In genomic region chr13:55182173-55182894, GRCm38 (mm10) we compare ENCODE assay signal across 8 mouse cellular contexts. TPM values are rescaled to one million over a fixed set of nuclear protein-coding genes. Genes with fewer than 3 reads are reported as not detected.
DNase-seq lines count a peak whose midpoint lies in the region; ATAC-seq and TF ChIP-seq lines count a peak whose summit lies in the region.

No protein-coding gene starts in this region.

- no peaks in the 10 kb centered on the region for H3K27me3 ChIP-seq in hindbrain, embryonic 12.5 days
- H3K27me3 ChIP-seq in lung, embryonic 15.5 days: no peaks in the 10 kb centered on the region

- peak overlapping the region; percentile 23 for H3K4me3 ChIP-seq in hindbrain, embryonic 12.5 days
- H3K4me3 ChIP-seq in lung, embryonic 15.5 days: peak overlapping the region; percentile 42
- H3K4me3 ChIP-seq in olfactory bulb, adult 2 months (ENCODE audit: insufficient read depth, low read depth, low read length): peak overlapping the region; percentile 47

- no peaks in the 10 kb centered on the region for H3K36me3 ChIP-seq in hindbrain, embryonic 12.5 days
- H3K36me3 ChIP-seq in lung, embryonic 15.5 days: no peaks in the 10 kb centered on the region

- DNase-seq in cerebellum, postnatal 25 days: peak; percentile 71 to 72
- DNase-seq in frontal cortex, postnatal 25 days (ENCODE audit: low spot score in 2 of 2): peak; percentile 37 to 53
- peak; percentile 57 to 67 for DNase-seq in layer of hippocampus, postnatal 10 days (ENCODE audit: low spot score in 2 of 2)
- DNase-seq in thymus, postnatal 14 days: peak; percentile 21

- H3K9me3 ChIP-seq in hindbrain, embryonic 12.5 days (replicated peaks): no peaks in the 10 kb centered on the region
- no peaks in the 10 kb centered on the region for H3K9me3 ChIP-seq in lung, embryonic 15.5 days

- peak; percentile 31 for TF ChIP-seq CTCF in olfactory bulb, adult 2 months (IDR thresholded peaks at IDR 0.05; ENCODE audit: insufficient read depth, low read depth, low read length)

- 0 out of 2 replicates have a peak, but pooled peaks cover 5% of the 10 kb centered on the region for H3K4me1 ChIP-seq in hindbrain, embryonic 12.5 days
- peaks cover 6% of the 10 kb centered on the region for H3K4me1 ChIP-seq in lung, embryonic 15.5 days
- peaks cover 6% of the 10 kb centered on the region for H3K4me1 ChIP-seq in olfactory bulb, adult 2 months (ENCODE audit: control insufficient read depth, insufficient read depth, low read length)

- H3K9ac ChIP-seq in hindbrain, embryonic 12.5 days: peak overlapping the region; percentile 23; the same call in 1 of the 2 replicates
- H3K9ac ChIP-seq in lung, embryonic 15.5 days: peak overlapping the region; percentile 53

- H3K4me2 ChIP-seq in hindbrain, embryonic 12.5 days (replicated peaks): peak overlapping the region; percentile 47
- H3K4me2 ChIP-seq in lung, embryonic 15.5 days: peak overlapping the region; percentile 69

- peak overlapping the region; percentile 32 for H3K27ac ChIP-seq in hindbrain, embryonic 12.5 days
- H3K27ac ChIP-seq in lung, embryonic 15.5 days: peak overlapping the region; percentile 92
- H3K27ac ChIP-seq in olfactory bulb, adult 2 months (ENCODE audit: insufficient read depth, low read depth, low read length): peak overlapping the region; percentile 74

- ATAC-seq in activated CD4-positive, CD25-positive, alpha-beta regulatory T cell, adult 4 months: peak; percentile 28
- ATAC-seq in hindbrain, embryonic 12.5 days (ENCODE audit: low FRiP score): peak; percentile 74
- peak; percentile 90 for ATAC-seq in lung, embryonic 15.5 days (ENCODE audit: borderline replicate concordance, extremely low read depth, low FRiP score, low TSS enrichment)

- 4% methylated on average over 23 of the region's 23 CpGs for WGBS in hindbrain, embryonic 12.5 days
- WGBS in lung, embryonic 15.5 days: 3% methylated on average over 23 of the region's 23 CpGs
- WGBS in olfactory bulb, adult 2 months: 4% methylated on average over 23 of the region's 23 CpGs

- no peak for TF ChIP-seq POLR2A in olfactory bulb, adult 2 months (IDR thresholded peaks at IDR 0.05; ENCODE audit: insufficient read depth, low read depth, low read length)

RNA-seq across cellular contexts. Expression of gene Nsd1, which starts 27.2 kb away (rescaled TPM):
- polyA plus RNA-seq in activated CD4-positive, CD25-positive, alpha-beta regulatory T cell, adult 4 months (2017; shearing (Covaris generic)): 10 to 100 TPM; 53.0 to 53.8 TPM
- 78.7 and 81.6 TPM in 2 replicates for polyA plus RNA-seq in hindbrain, embryonic 12.5 days (2016; fragmentation: Nextera tagmentation; extraction: Ambion mirVana)
- 100 to 1,000 TPM; 153 to 156 TPM for total RNA-seq in layer of hippocampus, postnatal 10 days (2021)
- 61.0 and 61.7 TPM in 2 replicates for polyA plus RNA-seq in lung, embryonic 15.5 days (2015; fragmentation: Nextera tagmentation; extraction: Ambion mirVana)
- 49.7 and 82.3 TPM in 2 replicates for polyA plus RNA-seq in olfactory bulb, adult 2 months (2012; ENCODE audit: insufficient read depth, insufficient read length, low replicate concordance, missing spikeins)

RNA-seq across cellular contexts. Expression of gene Fgfr4, which starts 29.9 kb away (rescaled TPM):
- polyA plus RNA-seq in activated CD4-positive, CD25-positive, alpha-beta regulatory T cell, adult 4 months (2017; shearing (Covaris generic)): not detected
- polyA plus RNA-seq in hindbrain, embryonic 12.5 days (2016; fragmentation: Nextera tagmentation; extraction: Ambion mirVana): 2.7 and 2.9 TPM in 2 replicates
- under 1 TPM; 0.41 to 0.58 TPM for total RNA-seq in layer of hippocampus, postnatal 10 days (2021)
- 19.9 and 20.2 TPM in 2 replicates for polyA plus RNA-seq in lung, embryonic 15.5 days (2015; fragmentation: Nextera tagmentation; extraction: Ambion mirVana)
- polyA plus RNA-seq in olfactory bulb, adult 2 months (2012; ENCODE audit: insufficient read depth, insufficient read length, low replicate concordance, missing spikeins): not detected in 2 replicates

RNA-seq across cellular contexts. Expression of gene Gm17617, which starts 49.0 kb away (rescaled TPM):
- not detected for polyA plus RNA-seq in activated CD4-positive, CD25-positive, alpha-beta regulatory T cell, adult 4 months (2017; shearing (Covaris generic))
- polyA plus RNA-seq in hindbrain, embryonic 12.5 days (2016; fragmentation: Nextera tagmentation; extraction: Ambion mirVana): not detected in 2 replicates
- total RNA-seq in layer of hippocampus, postnatal 10 days (2021): not detected
- polyA plus RNA-seq in lung, embryonic 15.5 days (2015; fragmentation: Nextera tagmentation; extraction: Ambion mirVana): not detected in 2 replicates
- polyA plus RNA-seq in olfactory bulb, adult 2 months (2012; ENCODE audit: insufficient read depth, insufficient read length, low replicate concordance, missing spikeins): not detected in 2 replicates

Comparison
In these comparisons a context has a peak if more than half of its experiments do, and no peak if none do; other contexts are left out.
1. Peak in every context shown above with its lines: DNase-seq, ATAC-seq, H3K4me3 ChIP-seq and H3K27ac ChIP-seq.
2. ATAC-seq: peak in every context shown above with its lines; median percentile 90 in lung, embryonic 15.5 days; 74 in hindbrain, embryonic 12.5 days; 28 in activated CD4-positive, CD25-positive, alpha-beta regulatory T cell, adult 4 months.
3. DNase-seq: peak in every context shown above with its lines; median percentile 72 in cerebellum, postnatal 25 days; 62 in layer of hippocampus, postnatal 10 days; 45 in frontal cortex, postnatal 25 days; 21 in thymus, postnatal 14 days.
4. H3K27ac ChIP-seq: peak in every context shown above with its lines; median percentile 92 in lung, embryonic 15.5 days; 74 in olfactory bulb, adult 2 months; 32 in hindbrain, embryonic 12.5 days.